In genomic region chr1:87245929-87246815, GRCm38 (mm10) we compare ENCODE assay signal across 8 mouse cellular contexts. TPM values are rescaled to one million over a fixed set of nuclear protein-coding genes. Genes with fewer than 3 reads are reported as not detected.
DNase-seq lines count a peak whose midpoint lies in the region; ATAC-seq and TF ChIP-seq lines count a peak whose summit lies in the region.

No protein-coding gene starts in this region.

- no peak overlapping the region for H3K9ac ChIP-seq in heart, embryonic 15.5 days
- no peak overlapping the region for H3K9ac ChIP-seq in liver, embryonic 13.5 days
- no peak overlapping the region for H3K9ac ChIP-seq in neural tube, embryonic 12.5 days
- no peak overlapping the region for H3K9ac ChIP-seq in stomach, postnatal 0 days (ENCODE audit: low read length)

- H3K4me1 ChIP-seq in forebrain, embryonic 10.5 days, result peaks cover 6% of the 10 kb centered on the region; the same call in 1 of the 2 replicates
- H3K4me1 ChIP-seq in heart, embryonic 15.5 days (replicated peaks), result peaks cover 5% of the 10 kb centered on the region
- H3K4me1 ChIP-seq in liver, embryonic 13.5 days (replicated peaks), result peaks cover 14% of the 10 kb centered on the region
- H3K4me1 ChIP-seq in neural tube, embryonic 12.5 days, result no peaks in the 10 kb centered on the region
- no peaks in the 10 kb centered on the region for H3K4me1 ChIP-seq in stomach, postnatal 0 days (replicated peaks; ENCODE audit: control insufficient read depth, insufficient read depth)

- H3K9me3 ChIP-seq in forebrain, embryonic 10.5 days, result no peaks in the 10 kb centered on the region
- H3K9me3 ChIP-seq in heart, embryonic 15.5 days (replicated peaks), result no peaks in the 10 kb centered on the region
- H3K9me3 ChIP-seq in liver, embryonic 13.5 days (replicated peaks), result no peaks in the 10 kb centered on the region
- H3K9me3 ChIP-seq in neural tube, embryonic 12.5 days, result no peaks in the 10 kb centered on the region
- H3K9me3 ChIP-seq in stomach, postnatal 0 days (ENCODE audit: control insufficient read depth, low read length), result no peaks in the 10 kb centered on the region

- no peaks in the 10 kb centered on the region for H3K36me3 ChIP-seq in forebrain, embryonic 10.5 days (replicated peaks)
- no peaks in the 10 kb centered on the region for H3K36me3 ChIP-seq in heart, embryonic 15.5 days
- no peaks in the 10 kb centered on the region for H3K36me3 ChIP-seq in liver, embryonic 13.5 days
- H3K36me3 ChIP-seq in neural tube, embryonic 12.5 days, result no peaks in the 10 kb centered on the region
- H3K36me3 ChIP-seq in stomach, postnatal 0 days (ENCODE audit: control insufficient read depth, insufficient read depth, low read length), result no peaks in the 10 kb centered on the region

- ATAC-seq in CD4-positive, CD25-positive, alpha-beta regulatory T cell, adult 4 months, result peak; percentile 66
- ATAC-seq in heart, embryonic 15.5 days (replicated peaks; ENCODE audit: insufficient number of reproducible peaks, insufficient read depth, low FRiP score, low read depth), result peak; percentile 60; the same call in 1 of the 2 replicates
- ATAC-seq in liver, embryonic 13.5 days (ENCODE audit: low read depth), result peak; percentile 80
- ATAC-seq in neural tube, embryonic 12.5 days (ENCODE audit: low FRiP score, low read depth), result peak; percentile 72
- ATAC-seq in stomach, postnatal 0 days (ENCODE audit: low FRiP score, low TSS enrichment), result peak; percentile 85

- peak overlapping the region; percentile 35; the same call in 1 of the 2 replicates for H3K27ac ChIP-seq in forebrain, embryonic 10.5 days
- no peak overlapping the region for H3K27ac ChIP-seq in heart, embryonic 15.5 days
- no peak overlapping the region for H3K27ac ChIP-seq in liver, embryonic 13.5 days
- no peak overlapping the region for H3K27ac ChIP-seq in neural tube, embryonic 12.5 days
- H3K27ac ChIP-seq in stomach, postnatal 0 days (replicated peaks), result no peak overlapping the region

- 28% methylated on average over 22 of the region's 22 CpGs for WGBS in forebrain, embryonic 10.5 days
- 28% methylated on average over 22 of the region's 22 CpGs for WGBS in heart, embryonic 15.5 days
- WGBS in liver, embryonic 13.5 days (ENCODE audit: insufficient replicate concordance), result 23% methylated on average over 22 of the region's 22 CpGs
- 27% methylated on average over 22 of the region's 22 CpGs for WGBS in neural tube, embryonic 12.5 days
- WGBS in stomach, postnatal 0 days, result 25% methylated on average over 22 of the region's 22 CpGs

- TF ChIP-seq EP300 in stomach, postnatal 0 days (optimal IDR thresholded peaks at IDR 0.05), result no peak

- peak; percentile 9 for DNase-seq in c-Kit-negative CD71-positive TER-119-positive erythroid progenitor cells, embryonic 14.5 days (ENCODE audit: low read depth, low spot score)
- peak; percentile 83 for DNase-seq in forebrain, embryonic 10.5 days (ENCODE audit: extremely low spot score, low spot score)
- peak; percentile 83 to 85 for DNase-seq in kidney, postnatal 25 days
- DNase-seq in liver, embryonic 13.5 days, result peak; percentile 53
- peak; percentile 76 for DNase-seq in stomach, postnatal 0 days (ENCODE audit: low spot score)

- H3K4me2 ChIP-seq in heart, embryonic 15.5 days, result peak overlapping the region; percentile 37; the same call in 1 of the 2 replicates
- H3K4me2 ChIP-seq in liver, embryonic 13.5 days, result peak overlapping the region; percentile 45
- peak overlapping the region; percentile 29 for H3K4me2 ChIP-seq in neural tube, embryonic 12.5 days (replicated peaks)
- H3K4me2 ChIP-seq in stomach, postnatal 0 days (replicated peaks; ENCODE audit: low read depth), result peak overlapping the region; percentile 14; the same call in 1 of the 2 replicates

- peak; percentile 93 for TF ChIP-seq CTCF in stomach, postnatal 0 days (IDR thresholded peaks at IDR 0.05; ENCODE audit: low read depth)

- peak overlapping the region; percentile 24; the same call in 1 of the 2 replicates for H3K4me3 ChIP-seq in forebrain, embryonic 10.5 days
- H3K4me3 ChIP-seq in heart, embryonic 15.5 days, result no peak overlapping the region
- H3K4me3 ChIP-seq in liver, embryonic 13.5 days (replicated peaks), result no peak overlapping the region
- H3K4me3 ChIP-seq in neural tube, embryonic 12.5 days, result no peak overlapping the region
- H3K4me3 ChIP-seq in stomach, postnatal 0 days (ENCODE audit: low read depth, low read length), result no peak overlapping the region

- no peaks in the 10 kb centered on the region for H3K27me3 ChIP-seq in forebrain, embryonic 10.5 days (ENCODE audit: poor library complexity, severe bottlenecking)
- no peaks in the 10 kb centered on the region for H3K27me3 ChIP-seq in heart, embryonic 15.5 days
- H3K27me3 ChIP-seq in liver, embryonic 13.5 days, result no peaks in the 10 kb centered on the region
- no peaks in the 10 kb centered on the region for H3K27me3 ChIP-seq in neural tube, embryonic 12.5 days (replicated peaks)
- no peaks in the 10 kb centered on the region for H3K27me3 ChIP-seq in stomach, postnatal 0 days (ENCODE audit: control insufficient read depth, insufficient read depth, low read length)

RNA-seq across cellular contexts. Expression of gene Efhd1, which starts 18.0 kb away (rescaled TPM):
- under 1 TPM in 1 of 2 experiments, not detected in 1; 0.35 TPM for polyA plus RNA-seq in CD4-positive, CD25-positive, alpha-beta regulatory T cell, adult 4 months (2017; shearing (Covaris generic))
- polyA plus RNA-seq in forebrain, embryonic 10.5 days (2016; fragmentation: Nextera tagmentation; extraction: Ambion mirVana), result 1.6 and 2.5 TPM in 2 replicates
- polyA plus RNA-seq in heart, embryonic 15.5 days (2015; fragmentation: Nextera tagmentation; extraction: Ambion mirVana), result 0.23 and 1.6 TPM in 2 replicates
- polyA plus RNA-seq in liver, embryonic 13.5 days (2015; fragmentation: Nextera tagmentation; extraction: Ambion mirVana), result 0.07 TPM in 1 of 2 replicates, not detected in the other
- 0.37 and 0.84 TPM in 2 replicates for polyA plus RNA-seq in neural tube, embryonic 12.5 days (2016; fragmentation: Nextera tagmentation; extraction: Ambion mirVana)
- 0.50 and 0.73 TPM in 2 replicates for polyA plus RNA-seq in stomach, postnatal 0 days (2015; fragmentation: Nextera tagmentation; extraction: Ambion mirVana)

RNA-seq across cellular contexts. Expression of gene Eif4e2, which starts 32.5 kb away (rescaled TPM):
- 100 to 1,000 TPM; 101 to 133 TPM for polyA plus RNA-seq in CD4-positive, CD25-positive, alpha-beta regulatory T cell, adult 4 months (2017; shearing (Covaris generic))
- 162 and 168 TPM in 2 replicates for polyA plus RNA-seq in forebrain, embryonic 10.5 days (2016; fragmentation: Nextera tagmentation; extraction: Ambion mirVana)
- 99.0 and 106 TPM in 2 replicates for polyA plus RNA-seq in heart, embryonic 15.5 days (2015; fragmentation: Nextera tagmentation; extraction: Ambion mirVana)
- polyA plus RNA-seq in liver, embryonic 13.5 days (2015; fragmentation: Nextera tagmentation; extraction: Ambion mirVana), result 101 and 109 TPM in 2 replicates
- 138 and 150 TPM in 2 replicates for polyA plus RNA-seq in neural tube, embryonic 12.5 days (2016; fragmentation: Nextera tagmentation; extraction: Ambion mirVana)
- polyA plus RNA-seq in stomach, postnatal 0 days (2015; fragmentation: Nextera tagmentation; extraction: Ambion mirVana), result 128 and 135 TPM in 2 replicates

RNA-seq across cellular contexts. Expression of gene Chrng, which starts 41.7 kb away (rescaled TPM):
- polyA plus RNA-seq in CD4-positive, CD25-positive, alpha-beta regulatory T cell, adult 4 months (2017; shearing (Covaris generic)), result under 1 TPM in 1 of 2 experiments, not detected in 1; 0.30 TPM
- 0.36 TPM in 1 of 2 replicates, not detected in the other for polyA plus RNA-seq in forebrain, embryonic 10.5 days (2016; fragmentation: Nextera tagmentation; extraction: Ambion mirVana)
- polyA plus RNA-seq in heart, embryonic 15.5 days (2015; fragmentation: Nextera tagmentation; extraction: Ambion mirVana), result 1.1 and 1.4 TPM in 2 replicates
- 0.34 and 0.70 TPM in 2 replicates for polyA plus RNA-seq in liver, embryonic 13.5 days (2015; fragmentation: Nextera tagmentation; extraction: Ambion mirVana)
- 2.0 and 3.2 TPM in 2 replicates for polyA plus RNA-seq in neural tube, embryonic 12.5 days (2016; fragmentation: Nextera tagmentation; extraction: Ambion mirVana)
- 0.36 and 0.38 TPM in 2 replicates for polyA plus RNA-seq in stomach, postnatal 0 days (2015; fragmentation: Nextera tagmentation; extraction: Ambion mirVana)

RNA-seq across cellular contexts. Expression of gene Chrnd, which starts 55.8 kb away (rescaled TPM):
- not detected for polyA plus RNA-seq in CD4-positive, CD25-positive, alpha-beta regulatory T cell, adult 4 months (2017; shearing (Covaris generic))
- not detected in 2 replicates for polyA plus RNA-seq in forebrain, embryonic 10.5 days (2016; fragmentation: Nextera tagmentation; extraction: Ambion mirVana)
- not detected in 2 replicates for polyA plus RNA-seq in heart, embryonic 15.5 days (2015; fragmentation: Nextera tagmentation; extraction: Ambion mirVana)
- 0.13 TPM in 1 of 2 replicates, not detected in the other for polyA plus RNA-seq in liver, embryonic 13.5 days (2015; fragmentation: Nextera tagmentation; extraction: Ambion mirVana)
- 0.53 and 0.60 TPM in 2 replicates for polyA plus RNA-seq in neural tube, embryonic 12.5 days (2016; fragmentation: Nextera tagmentation; extraction: Ambion mirVana)
- polyA plus RNA-seq in stomach, postnatal 0 days (2015; fragmentation: Nextera tagmentation; extraction: Ambion mirVana), result 0.04 and 0.08 TPM in 2 replicates

Comparison
In these comparisons a context has a peak if more than half of its experiments do, and no peak if none do; other contexts are left out.
1. DNase-seq: peak in every context shown above with its lines; median percentile 84 in kidney, postnatal 25 days; 83 in forebrain, embryonic 10.5 days; 76 in stomach, postnatal 0 days; 53 in liver, embryonic 13.5 days; 9 in c-Kit-negative CD71-positive TER-119-positive erythroid progenitor cells, embryonic 14.5 days.